16 mouse cellular contexts compared by ENCODE assay signal in genomic region chr10:120720061-120720460, GRCm38 (mm10).
DNase-seq lines count a peak whose midpoint lies in the region; ATAC-seq and TF ChIP-seq lines count a peak whose summit lies in the region.
"Had no signal": no experiment of that assay in that cellular context is flagged by ENCODE, and none has a peak within 500 bp of the region (broad histone marks: within the 10 kb centered on the region; RNA-seq: fewer than 3 reads in every experiment).

No protein-coding gene starts in this region.

- H3K9ac ChIP-seq in hindbrain, embryonic 16.5 days (ENCODE audit: low read depth, low read length), result no peak overlapping the region
- H3K9ac ChIP-seq in embryonic facial prominence, embryonic 14.5 days (ENCODE audit: low read depth, low read length), result 0 out of 2 replicates have a peak overlapping the region, but pooled peaks have one; percentile 2
- H3K9ac ChIP-seq in limb, embryonic 14.5 days (ENCODE audit: low read depth, low read length, severe bottlenecking), result no peak overlapping the region
- H3K9ac ChIP-seq: hindbrain, embryonic 14.5 days; liver, embryonic 12.5 days had no signal

- no peak for TF ChIP-seq POLR2A in limb, embryonic 14.5 days (IDR thresholded peaks at IDR 0.05; ENCODE audit: borderline replicate concordance, extremely low read depth, insufficient read depth, insufficient read length)

- no peaks in the 10 kb centered on the region for H3K36me3 ChIP-seq in hindbrain, embryonic 10.5 days
- H3K36me3 ChIP-seq in hindbrain, embryonic 16.5 days (ENCODE audit: control insufficient read depth, insufficient read depth, low read length), result no peaks in the 10 kb centered on the region
- H3K36me3 ChIP-seq in embryonic facial prominence, embryonic 14.5 days (ENCODE audit: control insufficient read depth, insufficient read depth, low read length), result no peaks in the 10 kb centered on the region
- no peaks in the 10 kb centered on the region for H3K36me3 ChIP-seq in limb, embryonic 14.5 days (ENCODE audit: control insufficient read depth, insufficient read depth, low read length)
- H3K36me3 ChIP-seq: liver, embryonic 12.5 days had no signal

- ATAC-seq in hindbrain, embryonic 16.5 days, result no peak
- peak; percentile 51; the same call in 1 of the 2 replicates for ATAC-seq in embryonic facial prominence, embryonic 14.5 days (ENCODE audit: low read depth)
- peak; percentile 66 for ATAC-seq in limb, embryonic 14.5 days (ENCODE audit: low FRiP score, low read depth)
- ATAC-seq in inflammation-experienced regulatory T-cells, adult 6 months, result no peak
- ATAC-seq: liver, embryonic 12.5 days had no signal

- peaks cover 47% of the 10 kb centered on the region for H3K4me1 ChIP-seq in hindbrain, embryonic 10.5 days (replicated peaks)
- peaks cover 7% of the 10 kb centered on the region for H3K4me1 ChIP-seq in hindbrain, embryonic 16.5 days (ENCODE audit: control insufficient read depth, insufficient read depth, low read depth, low read length)
- H3K4me1 ChIP-seq in embryonic facial prominence, embryonic 14.5 days (ENCODE audit: control insufficient read depth, insufficient read depth, low read length), result peaks cover 32% of the 10 kb centered on the region
- H3K4me1 ChIP-seq in limb, embryonic 14.5 days (ENCODE audit: control insufficient read depth, insufficient read depth, low read length), result peaks cover 53% of the 10 kb centered on the region
- H3K4me1 ChIP-seq: liver, embryonic 12.5 days had no signal

- H3K9me3 ChIP-seq in hindbrain, embryonic 10.5 days, result no peaks in the 10 kb centered on the region
- no peaks in the 10 kb centered on the region for H3K9me3 ChIP-seq in hindbrain, embryonic 16.5 days (ENCODE audit: control insufficient read depth, low read length)
- no peaks in the 10 kb centered on the region for H3K9me3 ChIP-seq in embryonic facial prominence, embryonic 14.5 days (ENCODE audit: control insufficient read depth, low read length)
- H3K9me3 ChIP-seq in limb, embryonic 14.5 days (ENCODE audit: control insufficient read depth, low read length), result no peaks in the 10 kb centered on the region
- H3K9me3 ChIP-seq: liver, embryonic 12.5 days; megakaryocyte, embryonic 14.5 days had no signal

- H3K4me3 ChIP-seq in hindbrain, embryonic 10.5 days, result no peak overlapping the region
- no peak overlapping the region for H3K4me3 ChIP-seq in hindbrain, embryonic 16.5 days (ENCODE audit: low read length)
- H3K4me3 ChIP-seq in embryonic facial prominence, embryonic 14.5 days (ENCODE audit: low read depth, low read length), result no peak overlapping the region
- no peak overlapping the region for H3K4me3 ChIP-seq in limb, embryonic 14.5 days (replicated peaks; ENCODE audit: low read length)
- H3K4me3 ChIP-seq: liver, embryonic 12.5 days; megakaryocyte, embryonic 14.5 days had no signal

- H3K27me3 ChIP-seq in hindbrain, embryonic 10.5 days (ENCODE audit: insufficient read depth, poor library complexity, severe bottlenecking), result peaks cover 33% of the 10 kb centered on the region
- peaks cover 10% of the 10 kb centered on the region for H3K27me3 ChIP-seq in hindbrain, embryonic 16.5 days (replicated peaks; ENCODE audit: control insufficient read depth, insufficient read depth, low read length)
- 0 out of 2 replicates have a peak, but pooled peaks cover 6% of the 10 kb centered on the region for H3K27me3 ChIP-seq in embryonic facial prominence, embryonic 14.5 days (replicated peaks; ENCODE audit: control insufficient read depth, insufficient read depth, low read length)
- H3K27me3 ChIP-seq in limb, embryonic 14.5 days (ENCODE audit: control insufficient read depth, insufficient read depth, low read length), result no peaks in the 10 kb centered on the region

- DNase-seq in hindbrain, embryonic 10.5 days (ENCODE audit: low spot score), result no peak
- DNase-seq in embryo, embryonic 10 days (ENCODE audit: low spot score), result peak; percentile 56
- DNase-seq in embryonic facial prominence, embryonic 14.5 days (ENCODE audit: low spot score), result peak; percentile 77
- peak; percentile 67 for DNase-seq in limb, embryonic 14.5 days (ENCODE audit: low spot score)
- DNase-seq in adrenal gland, postnatal 14 days, result no peak
- DNase-seq in cerebellum, adult 18-20 months, result no peak
- DNase-seq: adrenal gland, adult 8-10 months; cerebellum, adult 9-11 months; gastrocnemius, postnatal 36 days; right cerebral cortex, postnatal 14 days; thymus, postnatal 4 days had no signal

- H3K27ac ChIP-seq in hindbrain, embryonic 10.5 days, result peak overlapping the region; percentile 36; the same call in 1 of the 2 replicates
- H3K27ac ChIP-seq in hindbrain, embryonic 16.5 days (ENCODE audit: low read depth, low read length), result no peak overlapping the region
- H3K27ac ChIP-seq in embryonic facial prominence, embryonic 14.5 days (replicated peaks; ENCODE audit: low read depth, low read length), result peak overlapping the region; percentile 35; the same call in 1 of the 2 replicates
- H3K27ac ChIP-seq in limb, embryonic 14.5 days (replicated peaks; ENCODE audit: low read depth, low read length), result peak overlapping the region; percentile 59
- H3K27ac ChIP-seq: hindbrain, embryonic 14.5 days; liver, embryonic 12.5 days had no signal

- 26% methylated on average over 3 of the region's 3 CpGs for WGBS in hindbrain, embryonic 10.5 days
- 37% methylated on average over 3 of the region's 3 CpGs for WGBS in hindbrain, embryonic 16.5 days
- 8% methylated on average over 3 of the region's 3 CpGs for WGBS in embryonic facial prominence, embryonic 14.5 days
- WGBS in limb, embryonic 14.5 days, result 8% methylated on average over 3 of the region's 3 CpGs

- H3K4me2 ChIP-seq in hindbrain, embryonic 16.5 days (ENCODE audit: low read length), result no peak overlapping the region
- no peak overlapping the region for H3K4me2 ChIP-seq in embryonic facial prominence, embryonic 14.5 days (ENCODE audit: low read depth, low read length)
- peak overlapping the region; percentile 4 for H3K4me2 ChIP-seq in limb, embryonic 14.5 days (replicated peaks; ENCODE audit: low read depth, low read length, severe bottlenecking)
- H3K4me2 ChIP-seq: hindbrain, embryonic 14.5 days; liver, embryonic 12.5 days had no signal

Comparison
In these comparisons a context has a peak if more than half of its experiments do, and no peak if none do; other contexts are left out.
1. DNase-seq: peak in embryo, embryonic 10 days (single experiment), embryonic facial prominence, embryonic 14.5 days (single experiment) and limb, embryonic 14.5 days (single experiment); none in hindbrain, embryonic 10.5 days (single experiment), adrenal gland, postnatal 14 days (single experiment) and cerebellum, adult 18-20 months (0 of 2).
2. ATAC-seq: peak in embryonic facial prominence, embryonic 14.5 days (single experiment) and limb, embryonic 14.5 days (single experiment); none in hindbrain, embryonic 16.5 days (single experiment) and inflammation-experienced regulatory T-cells, adult 6 months (single experiment).